Mouse (Mus musculus): Measurements from ENCODE around the gene Olfr332. TPM values are rescaled to one million over a fixed set of nuclear protein-coding genes. Genes with fewer than 3 reads are reported as not detected.
"Not testable (repeated sequence)": the region's sequence is repeated elsewhere in the genome, so short reads cannot be mapped to it uniquely, and the experiment has no call there.

Olfr332 gene
- not detected in 2 replicates for polyA plus RNA-seq (2016; fragmentation: Nextera tagmentation; extraction: Ambion mirVana)

DNA sequence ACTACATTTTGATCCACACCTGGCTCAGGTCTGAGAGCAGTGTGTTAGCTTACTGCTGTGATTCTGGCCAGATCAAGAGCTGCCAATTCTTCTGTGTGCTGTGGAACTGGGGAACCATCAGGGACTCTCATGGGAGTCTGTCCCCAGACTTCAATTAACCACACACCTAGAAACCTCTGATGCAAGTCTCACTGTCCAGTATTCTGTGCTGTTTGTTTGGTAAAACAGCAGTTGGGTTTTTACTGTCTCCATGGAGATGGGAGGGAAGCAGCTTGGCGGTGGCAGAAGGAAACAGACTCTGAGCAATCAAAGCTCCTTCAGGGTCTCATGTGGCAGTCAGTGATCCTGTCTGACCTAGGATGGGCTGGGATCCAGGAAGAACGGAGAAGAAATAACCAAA is at the start of gene Olfr332:
Gene Olfr332, minus strand, starts transcription at position 101 of the 400 bp plus-strand sequence.
- H3K27ac ChIP-seq (replicated peaks) = no peak within 1 kb of the TSS
- H3K9ac ChIP-seq (replicated peaks) = no peak within 1 kb of the TSS
- no peaks in the 10 kb centered on the region for H3K27me3 ChIP-seq
- 88% methylated on average over 2 of the region's 2 CpGs for WGBS
- no peak within 1 kb of the TSS for H3K4me3 ChIP-seq
- ATAC-seq (ENCODE audit: low FRiP score, low read depth) = no peak
- no peaks in the 10 kb centered on the region for H3K4me1 ChIP-seq
- no peaks in the 10 kb centered on the region for H3K36me3 ChIP-seq
- H3K9me3 ChIP-seq = no peaks in the 10 kb centered on the region
- H3K4me2 ChIP-seq (replicated peaks) = no peak within 1 kb of the TSS

DNA sequence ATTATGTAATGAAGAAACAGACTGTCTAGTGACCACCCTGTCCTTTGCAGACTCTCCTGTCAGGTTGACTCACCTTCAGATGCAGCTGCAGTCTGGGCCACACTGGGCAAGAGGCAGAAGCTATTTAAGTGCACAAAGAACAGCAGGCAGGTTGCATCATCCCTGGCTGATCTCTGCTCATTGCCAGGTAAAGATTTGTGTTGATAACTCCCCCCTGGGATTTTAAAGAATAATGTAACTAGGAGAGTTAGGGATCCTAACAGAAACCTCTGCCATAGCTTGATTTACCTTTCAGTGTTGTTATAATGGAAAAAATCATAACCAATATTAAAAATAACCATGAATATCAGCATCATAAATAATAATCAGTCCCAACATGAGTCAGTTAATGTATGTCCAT is 42.4 kb upstream of the Olfr332 start, which contains the start of gene Olfr330:
Gene Olfr330, minus strand, starts transcription at position 101 of the 400 bp plus-strand sequence.
- H3K4me2 ChIP-seq (replicated peaks); ATAC-seq (ENCODE audit: low FRiP score, low read depth); H3K9me3 ChIP-seq; H3K36me3 ChIP-seq; H3K4me1 ChIP-seq; H3K4me3 ChIP-seq; H3K27ac ChIP-seq (replicated peaks); H3K27me3 ChIP-seq; H3K9ac ChIP-seq (replicated peaks): not testable (repeated sequence)

DNA sequence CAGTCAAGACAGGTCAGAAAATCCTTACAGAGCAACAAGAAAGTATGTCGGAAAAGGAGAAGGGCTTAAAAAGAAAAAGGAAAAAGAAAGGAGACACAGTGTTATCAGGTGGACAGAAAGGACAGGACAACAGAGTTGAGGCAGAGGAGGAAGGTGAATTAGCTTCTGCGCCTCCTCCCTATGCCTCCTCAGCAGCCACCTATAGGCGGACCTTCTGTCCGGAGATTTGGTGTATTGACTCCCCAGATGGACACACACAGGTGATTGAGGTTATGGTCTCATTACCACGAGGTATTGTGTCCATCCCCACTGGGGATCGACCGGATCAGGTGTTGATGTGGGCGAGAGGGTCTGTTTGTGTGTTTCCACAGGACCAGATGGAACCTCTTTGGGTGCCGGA is 27.4 kb upstream of the Olfr332 start:
- not testable (repeated sequence) for H3K36me3 ChIP-seq; ATAC-seq (ENCODE audit: low FRiP score, low read depth); H3K9me3 ChIP-seq; H3K9ac ChIP-seq (replicated peaks); H3K27me3 ChIP-seq; H3K27ac ChIP-seq (replicated peaks); H3K4me3 ChIP-seq; H3K4me2 ChIP-seq (replicated peaks); H3K4me1 ChIP-seq
- 92% methylated on average over 7 of the region's 9 CpGs for WGBS

DNA sequence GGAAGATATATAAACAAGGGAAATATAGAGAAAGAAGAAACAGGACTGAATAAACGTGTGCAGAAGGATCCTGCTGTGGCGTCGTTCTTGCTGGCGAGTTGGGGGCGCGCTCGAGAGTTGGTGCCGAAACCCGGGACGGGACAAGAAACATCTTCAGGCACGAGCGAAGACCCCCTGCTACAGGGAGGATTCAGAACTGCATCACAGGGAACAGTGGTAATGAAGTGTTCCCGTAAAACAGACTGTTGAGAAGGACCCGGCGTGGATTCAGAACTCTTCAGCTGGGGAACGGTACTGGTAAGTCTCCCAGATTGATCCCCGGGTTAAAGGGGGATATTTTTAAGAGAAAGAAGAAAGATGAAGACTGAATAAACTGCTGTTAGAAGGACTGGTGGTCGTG is 26.6 kb upstream of the Olfr332 start:
- not testable (repeated sequence) for H3K9me3 ChIP-seq; H3K4me2 ChIP-seq (replicated peaks); H3K27ac ChIP-seq (replicated peaks); H3K4me3 ChIP-seq; ATAC-seq (ENCODE audit: low FRiP score, low read depth); H3K9ac ChIP-seq (replicated peaks); H3K27me3 ChIP-seq; H3K36me3 ChIP-seq; H3K4me1 ChIP-seq
- 94% methylated on average over 18 of the region's 18 CpGs for WGBS

DNA sequence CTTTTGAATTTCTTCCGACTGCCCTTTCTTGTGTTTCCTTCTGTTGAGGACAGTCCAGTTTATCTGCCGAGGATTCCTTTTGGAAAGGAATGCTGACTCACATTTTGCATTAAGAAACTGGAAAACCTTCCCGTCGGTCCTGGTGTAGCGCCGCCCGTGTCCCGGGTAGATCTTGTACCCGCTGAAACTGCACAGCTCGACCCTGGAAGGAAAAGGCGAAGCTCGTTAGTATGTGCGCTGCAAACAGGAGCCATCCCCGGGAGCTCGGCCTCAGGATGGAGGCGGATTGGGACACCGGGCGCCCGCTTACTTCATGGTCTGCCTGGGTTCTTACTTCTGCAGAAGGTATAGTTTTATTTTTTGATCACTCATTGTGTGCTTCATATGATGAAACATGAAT is 16.7 kb upstream of the Olfr332 start:
- 86% methylated on average over 19 of the region's 19 CpGs for WGBS
- not testable (repeated sequence) for H3K4me2 ChIP-seq (replicated peaks); H3K9me3 ChIP-seq; H3K27me3 ChIP-seq; H3K4me1 ChIP-seq; H3K9ac ChIP-seq (replicated peaks); H3K36me3 ChIP-seq; H3K27ac ChIP-seq (replicated peaks); H3K4me3 ChIP-seq; ATAC-seq (ENCODE audit: low FRiP score, low read depth)

DNA sequence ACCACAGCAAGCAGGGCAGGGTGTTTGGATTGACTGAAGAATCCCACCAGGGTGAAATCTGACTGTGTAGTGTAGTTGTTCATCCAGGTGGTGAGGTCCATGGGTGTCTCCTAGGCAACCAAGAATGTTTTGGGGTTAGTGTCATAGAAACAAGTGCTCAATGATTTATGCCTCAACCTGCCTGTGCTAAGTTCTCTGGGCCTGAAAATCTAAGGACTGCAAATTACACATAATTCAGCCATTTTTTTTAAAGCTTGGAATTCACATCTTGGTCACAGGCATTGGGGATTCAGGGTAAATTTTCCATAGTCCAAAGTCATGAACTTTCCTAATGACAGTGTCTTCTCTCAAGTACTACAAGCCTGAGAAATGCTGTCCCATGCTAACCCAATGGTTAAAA is 10.1 kb upstream of the Olfr332 start, which contains the start of gene Olfr331:
Gene Olfr331, minus strand, starts transcription at position 101 of the 400 bp plus-strand sequence.
- H3K27me3 ChIP-seq; H3K4me2 ChIP-seq (replicated peaks); H3K36me3 ChIP-seq; H3K9me3 ChIP-seq; H3K4me1 ChIP-seq; H3K27ac ChIP-seq (replicated peaks); H3K4me3 ChIP-seq; ATAC-seq (ENCODE audit: low FRiP score, low read depth); H3K9ac ChIP-seq (replicated peaks): not testable (repeated sequence)

DNA sequence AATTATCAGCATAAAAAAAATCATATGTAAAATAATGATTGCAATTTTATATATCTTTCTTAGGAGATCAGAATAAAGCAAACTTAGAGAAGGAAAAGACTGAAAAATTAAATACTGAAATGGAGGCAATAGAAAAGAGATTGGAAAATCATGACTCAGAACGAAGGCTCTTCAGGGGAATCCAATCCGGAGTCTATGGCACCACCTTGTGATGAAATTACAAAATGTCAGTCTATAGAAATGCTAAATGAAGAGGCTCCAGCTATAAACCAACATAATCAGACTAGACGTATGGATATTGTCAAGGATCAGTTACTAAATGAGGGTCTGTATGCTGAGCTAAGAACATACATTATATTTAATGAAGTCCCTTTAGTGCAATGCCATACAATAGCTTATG is 6.9 kb upstream of the Olfr332 start:
- no peak overlapping the region for H3K9ac ChIP-seq (replicated peaks)
- H3K4me3 ChIP-seq = no peak overlapping the region
- H3K27me3 ChIP-seq = no peaks in the 10 kb centered on the region
- no peaks in the 10 kb centered on the region for H3K9me3 ChIP-seq
- H3K36me3 ChIP-seq = no peaks in the 10 kb centered on the region
- ATAC-seq (ENCODE audit: low FRiP score, low read depth) = no peak
- no peak overlapping the region for H3K27ac ChIP-seq (replicated peaks)
- WGBS = 66% methylated on average over 3 of the region's 3 CpGs
- no peaks in the 10 kb centered on the region for H3K4me1 ChIP-seq
- H3K4me2 ChIP-seq (replicated peaks) = no peak overlapping the region

DNA sequence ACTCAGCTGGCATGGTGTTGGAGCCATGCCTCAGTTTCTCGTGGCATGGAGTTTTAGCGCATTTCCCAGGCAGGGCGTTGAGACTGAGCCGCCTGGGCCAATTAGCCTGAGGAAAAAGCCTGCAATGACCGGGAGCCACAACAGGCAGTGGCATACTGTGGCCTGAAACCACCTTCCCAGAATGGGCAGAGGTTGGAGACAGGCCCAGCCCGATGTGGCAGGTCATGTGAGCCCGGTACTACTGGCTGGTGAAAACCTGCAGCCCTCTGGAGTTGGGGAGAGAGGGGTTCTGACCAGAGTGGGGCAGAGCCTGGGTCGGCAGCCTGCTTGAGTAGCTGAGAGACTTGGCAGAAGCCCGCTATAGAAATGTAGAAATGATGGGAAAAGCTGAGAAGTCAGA is 6.4 kb upstream of the Olfr332 start:
- Histone ChIP-seq H3K9ac (replicated peaks) (no peak overlapping the region), H3K4me1 (no peaks in the 10 kb centered on the region), H3K4me3 (no peak overlapping the region), H3K9me3 (no peaks in the 10 kb centered on the region), H3K27ac (replicated peaks) (no peak overlapping the region), H3K36me3 (no peaks in the 10 kb centered on the region), H3K4me2 (replicated peaks) (no peak overlapping the region), H3K27me3 (no peaks in the 10 kb centered on the region)
- ATAC-seq (ENCODE audit: low FRiP score, low read depth) = no peak
- 88% methylated on average over 9 of the region's 9 CpGs for WGBS

DNA sequence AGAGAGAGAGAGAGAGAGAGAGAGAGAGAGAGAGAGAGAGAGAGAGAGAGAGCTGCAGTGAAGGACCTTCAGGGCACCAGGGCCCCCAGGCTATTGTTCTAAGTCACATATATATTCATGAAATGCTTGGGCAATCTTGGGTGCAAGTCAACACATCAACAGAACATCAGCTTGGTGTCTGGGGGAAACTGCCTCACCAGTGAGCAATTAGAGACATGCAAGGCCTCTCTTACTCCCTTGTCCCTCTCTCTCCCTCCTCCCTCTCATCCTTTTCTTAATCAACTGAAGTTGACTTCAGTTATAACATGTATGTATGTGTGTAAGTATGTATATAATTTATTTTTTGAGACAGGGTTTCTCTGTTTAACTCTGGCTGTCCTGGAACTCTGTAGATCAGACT is 30.2 kb downstream of the Olfr332 start, which contains the start of gene Olfr30:
Gene Olfr30, minus strand, starts transcription at position 101 of the 400 bp plus-strand sequence.
- H3K9ac ChIP-seq (replicated peaks) = no peak within 1 kb of the TSS
- H3K4me1 ChIP-seq = no peaks in the 10 kb centered on the region
- no peak for ATAC-seq (ENCODE audit: low FRiP score, low read depth)
- no peaks in the 10 kb centered on the region for H3K27me3 ChIP-seq
- H3K27ac ChIP-seq (replicated peaks) = no peak within 1 kb of the TSS
- no peak within 1 kb of the TSS for H3K4me2 ChIP-seq (replicated peaks)
- H3K4me3 ChIP-seq = no peak within 1 kb of the TSS
- H3K9me3 ChIP-seq = no peaks in the 10 kb centered on the region
- H3K36me3 ChIP-seq = no peaks in the 10 kb centered on the region

DNA sequence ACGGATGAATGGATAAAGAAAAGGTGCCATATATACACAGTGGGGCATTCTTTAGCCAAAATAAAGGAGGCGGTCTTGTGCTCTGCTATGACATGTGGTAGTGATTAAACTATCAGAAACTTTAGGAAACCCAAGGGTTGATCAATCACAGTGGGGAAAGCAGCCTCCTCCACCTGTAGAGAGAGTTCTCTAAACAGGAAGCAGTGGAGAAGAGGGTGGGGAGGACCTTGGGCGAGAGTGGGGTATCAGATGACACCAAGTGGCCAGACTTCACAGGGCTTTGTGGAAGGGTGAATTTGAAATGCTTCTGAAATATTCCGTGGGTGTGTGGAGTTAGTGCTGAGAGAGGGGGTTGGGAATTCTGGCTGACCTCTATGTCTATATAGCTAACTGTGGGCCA is 38.8 kb downstream of the Olfr332 start:
- no peak for ATAC-seq (ENCODE audit: low FRiP score, low read depth)
- 81% methylated on average over 4 of the region's 4 CpGs for WGBS
- H3K4me1 ChIP-seq = no peaks in the 10 kb centered on the region
- no peak overlapping the region for H3K4me3 ChIP-seq
- H3K4me2 ChIP-seq (replicated peaks) = no peak overlapping the region
- H3K27me3 ChIP-seq = no peaks in the 10 kb centered on the region
- no peak overlapping the region for H3K9ac ChIP-seq (replicated peaks)
- no peaks in the 10 kb centered on the region for H3K9me3 ChIP-seq
- no peaks in the 10 kb centered on the region for H3K36me3 ChIP-seq
- H3K27ac ChIP-seq (replicated peaks) = no peak overlapping the region

DNA sequence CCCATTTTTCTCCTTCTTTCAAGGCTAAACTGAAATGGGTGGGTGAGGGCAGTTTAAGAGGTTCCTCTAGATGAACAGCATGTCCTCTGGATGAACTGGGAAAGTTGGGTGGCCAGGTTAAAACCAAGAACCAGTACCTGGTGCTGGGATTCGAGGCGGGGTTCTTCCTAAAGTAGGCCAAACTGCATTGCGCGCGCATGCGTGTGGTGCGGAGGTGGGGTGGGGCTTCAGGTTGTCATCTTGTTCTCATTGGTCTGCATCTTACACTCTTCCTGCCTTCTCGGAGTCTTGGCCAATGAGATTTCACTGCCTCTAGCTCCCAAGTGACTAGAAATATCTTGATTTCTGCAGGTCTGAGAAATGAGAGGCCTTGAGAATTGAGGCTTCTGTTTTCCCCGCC is 39.6 kb downstream of the Olfr332 start, which contains the start of gene Lypd9:
Gene Lypd9, minus strand, starts transcription at position 165 of the 400 bp plus-strand sequence.
- Histone ChIP-seq H3K36me3 (no peaks in the 10 kb centered on the region), H3K9ac (replicated peaks) (no peak within 1 kb of the TSS), H3K4me2 (replicated peaks) (no peak within 1 kb of the TSS), H3K4me3 (no peak within 1 kb of the TSS), H3K9me3 (no peaks in the 10 kb centered on the region), H3K27me3 (no peaks in the 10 kb centered on the region), H3K4me1 (no peaks in the 10 kb centered on the region), H3K27ac (replicated peaks) (no peak within 1 kb of the TSS)
- 97% methylated on average over 9 of the region's 9 CpGs for WGBS
- no peak for ATAC-seq (ENCODE audit: low FRiP score, low read depth)

All from midbrain, embryonic 12.5 days (tissue).